Mouse (Mus musculus) heart, embryonic 14.5 days (tissue): ENCODE data around the gene Arf4. TPM values are rescaled to one million over a fixed set of nuclear protein-coding genes. Genes with fewer than 3 reads are reported as not detected.
A peak's percentile ranks its signal among the peaks of the same experiment; 100 is the strongest.

Experiments
- ATAC-seq: fragments of 200-750 bp; cut with Nextera tagmentation; 2 replicates; pipeline ENCODE4 v1.8.0; 2017; ENCODE audit warnings: low read depth, moderate TSS enrichment; ENCODE audit not compliant: insufficient number of reproducible peaks, insufficient read depth, low FRiP score
- H3K27ac ChIP-seq, 2 experiments: fragments of 200-500 bp in 1 of 2; fragments of 300-500 bp in 1 of 2; sonication (generic) in 1 of 2; replicated peaks in 1 of 2; 2 replicates each; pipeline ENCODE4 v1.5.1; 2012 to 2014; ENCODE audit warnings: low read depth in 2 of 2, low read length in 2 of 2, control low read depth in 1 of 2, mild to moderate bottlenecking in 1 of 2, mixed read lengths in 1 of 2; ENCODE audit not compliant: control insufficient read depth in 1 of 2, insufficient read depth in 1 of 2
- H3K27me3 ChIP-seq: fragments of 300-500 bp; sonication (generic); 2 replicates; pipeline ENCODE4 v1.6.1; 2014; ENCODE audit warnings: mild to moderate bottlenecking, low read length, control low read depth; ENCODE audit not compliant: control insufficient read depth, insufficient read depth
- H3K36me3 ChIP-seq: fragments of 300-500 bp; sonication (generic); 2 replicates; pipeline ENCODE4 v1.6.1; 2014; ENCODE audit warnings: mild to moderate bottlenecking, control low read depth, low read length, mixed read lengths; ENCODE audit not compliant: control insufficient read depth, insufficient read depth
- H3K4me1 ChIP-seq, 2 experiments: fragments of 200-500 bp in 1 of 2; fragments of 300-500 bp in 1 of 2; sonication (generic) in 1 of 2; 2 replicates each; pipeline ENCODE4 v1.6.1; 2012 to 2014; ENCODE audit warnings: low read length in 2 of 2, control low read depth in 1 of 2, mixed read lengths in 1 of 2; ENCODE audit not compliant: control insufficient read depth in 2 of 2, insufficient read depth in 2 of 2
- H3K4me2 ChIP-seq: fragments of 300-500 bp; sonication (generic); 2 replicates; pipeline ENCODE4 v1.6.1; 2014; ENCODE audit warnings: mild to moderate bottlenecking, low read length
- H3K4me3 ChIP-seq, 2 experiments: fragments of 200-500 bp in 1 of 2; fragments of 300-500 bp in 1 of 2; sonication (generic) in 1 of 2; 2 replicates each; pipeline ENCODE4 v1.5.1; 2012 to 2014; ENCODE audit warnings: low read length in 2 of 2, mild to moderate bottlenecking in 2 of 2, control low read depth in 1 of 2, low read depth in 1 of 2, moderate library complexity in 1 of 2; ENCODE audit not compliant: control insufficient read depth in 1 of 2, insufficient read depth in 1 of 2
- H3K9ac ChIP-seq: fragments of 300-500 bp; sonication (generic); 2 replicates; pipeline ENCODE4 v1.6.1; 2014; ENCODE audit warnings: mild to moderate bottlenecking, low read length
- H3K9me3 ChIP-seq: fragments of 300-500 bp; sonication (generic); 2 replicates; pipeline ENCODE4 v1.6.1; 2016; ENCODE audit warnings: low read length, control low read depth; ENCODE audit not compliant: control insufficient read depth
- WGBS: fragments of 180-500 bp; shearing (Covaris S2); extraction: QIAGEN DNeasy Blood & Tissue Kit; methylation state at CpG from one replicate; pipeline ENCODE4 v1.1.7; 2014; 5-methylcytosine and 5-hydroxymethylcytosine counted together
- polyA plus RNA-seq: library from polyadenylated mRNA; unstranded; fragments of >200 nt; fragmentation: Nextera tagmentation; extraction: Ambion mirVana; gene quantifications from 2 replicates; pipeline ENCODE4 v1.2.1, GENCODE M21; 2014

The Arf4 gene
- polyA plus RNA-seq, 1 experiment from 2014 or later = 444 TPM

- H3K9ac ChIP-seq = no peak overlapping the region
- WGBS = 93% methylated on average over 4 of the region's 4 CpGs
- peaks cover 94% of the 10 kb centered on the region for H3K36me3 ChIP-seq
Observed at GRCm38 (mm10) chr14:26610689-26611088, 27.2 kb upstream of the Arf4 start.

GRCm38 (mm10) chr14:26625301-26625700, 12.6 kb upstream of the Arf4 start:
- peaks cover 89% of the 10 kb centered on the region for H3K36me3 ChIP-seq
- H3K27me3 ChIP-seq = no peaks in the 10 kb centered on the region
- no peaks in the 10 kb centered on the region for H3K4me1 ChIP-seq
- no peak overlapping the region for H3K4me2 ChIP-seq
- no peak overlapping the region for H3K4me3 ChIP-seq
- H3K9ac ChIP-seq = no peak overlapping the region
- WGBS = 72% methylated on average over 4 of the region's 4 CpGs
- no peaks in the 10 kb centered on the region for H3K9me3 ChIP-seq
- ATAC-seq = no peak
- H3K27ac ChIP-seq = no peak overlapping the region

More at GRCm38 (mm10) chr14:26610689-26611088, 27.2 kb upstream of the Arf4 start:
- no peaks in the 10 kb centered on the region for H3K27me3 ChIP-seq
- no peak overlapping the region for H3K4me2 ChIP-seq
- H3K4me3 ChIP-seq = no peak overlapping the region
- no peak overlapping the region for H3K27ac ChIP-seq
- no peaks in the 10 kb centered on the region for H3K9me3 ChIP-seq
- ATAC-seq = no peak
- H3K4me1 ChIP-seq = no peaks in the 10 kb centered on the region

DNA sequence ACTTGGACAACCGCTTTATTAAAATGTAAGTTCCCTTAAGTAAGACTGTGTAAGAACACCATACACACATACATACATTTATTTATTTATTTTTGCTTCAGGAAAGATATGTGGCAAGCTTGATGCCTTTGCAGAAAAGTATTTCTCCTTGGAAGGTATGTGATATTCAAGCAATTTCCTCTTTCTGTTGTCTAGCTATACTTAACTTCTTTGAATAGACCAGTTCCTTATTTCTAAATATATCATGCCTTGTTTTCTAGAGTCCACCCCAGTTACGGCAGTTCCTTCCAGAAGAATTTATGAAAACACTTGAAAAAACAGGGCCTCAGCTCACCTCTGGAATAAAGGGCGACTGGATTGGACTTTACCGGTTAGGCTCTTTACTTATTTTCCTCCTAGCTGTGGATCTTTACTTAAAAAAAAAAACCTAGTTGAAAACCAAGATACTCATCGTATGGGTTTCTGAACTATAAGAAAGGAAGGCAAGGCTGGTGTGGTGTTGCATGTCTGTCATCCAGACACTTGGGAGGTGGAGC, 11.2 kb upstream of the Arf4 start:
- H3K27ac ChIP-seq = no peak overlapping the region
- H3K4me1 ChIP-seq = no peaks in the 10 kb centered on the region
- peaks cover 85% of the 10 kb centered on the region for H3K36me3 ChIP-seq
- no peak overlapping the region for H3K4me3 ChIP-seq
- no peak overlapping the region for H3K4me2 ChIP-seq
- no peaks in the 10 kb centered on the region for H3K27me3 ChIP-seq
- H3K9ac ChIP-seq = no peak overlapping the region
- H3K9me3 ChIP-seq = no peaks in the 10 kb centered on the region
- no peak for ATAC-seq
- WGBS = 85% methylated on average over 5 of the region's 5 CpGs

- Histone ChIP-seq H3K36me3 (peaks cover 11% of the 10 kb centered on the region), H3K27me3 (no peaks in the 10 kb centered on the region), H3K4me1 (peaks cover 0 to 23% of the 10 kb centered on the region in 2 experiments; a peak in 3 of 4 replicates), H3K4me2 (peak overlapping the region; percentile 71), H3K4me3 (peak overlapping the region; percentile 45 to 97), H3K27ac (peak overlapping the region; percentile 95 to 97), H3K9ac (peak overlapping the region; percentile 76), H3K9me3 (no peaks in the 10 kb centered on the region)
- 19% methylated on average over 17 of the region's 17 CpGs for WGBS
- no peak for ATAC-seq
Observed at GRCm38 (mm10) chr14:26637025-26637850, 636 bp upstream of the Arf4 start.

DNA sequence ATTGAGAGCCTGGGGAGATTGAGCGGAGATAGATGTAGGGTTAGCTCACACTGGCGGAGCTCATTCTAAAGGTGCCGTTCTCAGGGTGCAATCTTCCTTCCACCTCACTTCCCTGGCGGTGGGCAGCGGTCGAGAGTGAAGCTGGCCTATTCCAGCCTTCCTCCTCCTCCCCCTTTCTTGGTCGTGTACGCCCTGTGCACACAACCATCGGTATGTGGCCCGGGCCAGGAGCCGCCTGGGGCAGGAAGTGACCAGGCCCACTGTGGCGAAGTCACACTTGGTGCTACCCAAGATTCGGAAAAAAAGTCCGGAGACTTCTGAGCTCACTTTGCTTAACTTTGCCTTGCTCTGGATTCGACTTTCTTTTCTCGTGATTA, 822 bp downstream of the Arf4 start:
- peak overlapping the region; percentile 93 for H3K4me2 ChIP-seq
- peak overlapping the region; percentile 95 for H3K27ac ChIP-seq
- ATAC-seq = no peak; the same call in 1 of the 2 replicates
- peak overlapping the region; percentile 75 to 97 for H3K4me3 ChIP-seq
- no peaks in the 10 kb centered on the region for H3K9me3 ChIP-seq
- H3K9ac ChIP-seq = peak overlapping the region; percentile 98
- peaks cover 2 to 32% of the 10 kb centered on the region in 2 experiments; a peak in 3 of 4 replicates for H3K4me1 ChIP-seq
- WGBS = under 1% methylated on average over 16 of the region's 16 CpGs
- peaks cover 3% of the 10 kb centered on the region; the same call in 1 of the 2 replicates for H3K36me3 ChIP-seq
- H3K27me3 ChIP-seq = no peaks in the 10 kb centered on the region

- Histone ChIP-seq H3K4me3 (peak overlapping the region; percentile 75 to 97), H3K9me3 (no peaks in the 10 kb centered on the region), H3K9ac (peak overlapping the region; percentile 98), H3K27me3 (no peaks in the 10 kb centered on the region), H3K4me2 (peak overlapping the region; percentile 93), H3K4me1 (peaks cover 2 to 33% of the 10 kb centered on the region in 2 experiments; a peak in 3 of 4 replicates), H3K36me3 (no peaks in the 10 kb centered on the region), H3K27ac (peak overlapping the region; percentile 59 to 95)
- ATAC-seq = no peak
- WGBS = 5% methylated on average over 11 of the region's 11 CpGs
Observed at GRCm38 (mm10) chr14:26639251-26639650, 1.4 kb downstream of the Arf4 start.

DNA sequence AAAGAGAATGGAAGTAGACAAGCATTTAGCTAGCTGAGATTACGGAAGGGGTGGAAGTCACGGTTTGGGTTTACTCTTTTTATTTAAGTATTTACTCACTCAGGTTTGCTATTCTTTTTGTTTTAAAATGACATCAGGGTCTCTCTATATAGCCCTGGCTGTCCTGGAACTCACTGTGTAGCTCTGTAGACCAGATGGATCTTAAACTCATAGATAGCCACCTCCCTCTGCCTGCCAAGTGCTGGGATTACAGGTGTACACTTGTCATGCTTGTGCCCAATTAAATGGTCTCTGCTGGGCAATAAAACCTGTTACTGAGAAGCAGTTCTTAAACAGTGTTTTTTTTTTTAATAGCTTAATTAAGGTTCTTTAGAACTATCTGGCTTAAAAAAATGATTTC, 2.1 kb downstream of the Arf4 start:
- WGBS = 37% methylated on average over 2 of the region's 2 CpGs
- ATAC-seq = no peak
- Histone ChIP-seq H3K4me1 (peaks cover 2 to 33% of the 10 kb centered on the region in 2 experiments; a peak in 3 of 4 replicates), H3K36me3 (no peaks in the 10 kb centered on the region), H3K27ac (no peak overlapping the region), H3K4me3 (peak overlapping the region; percentile 14 to 97; a peak in 3 of 4 replicates), H3K27me3 (no peaks in the 10 kb centered on the region), H3K9me3 (no peaks in the 10 kb centered on the region), H3K4me2 (peak overlapping the region; percentile 93), H3K9ac (peak overlapping the region; percentile 98)
